33 mouse cellular contexts compared by ENCODE assay signal in the genomic region with DNA sequence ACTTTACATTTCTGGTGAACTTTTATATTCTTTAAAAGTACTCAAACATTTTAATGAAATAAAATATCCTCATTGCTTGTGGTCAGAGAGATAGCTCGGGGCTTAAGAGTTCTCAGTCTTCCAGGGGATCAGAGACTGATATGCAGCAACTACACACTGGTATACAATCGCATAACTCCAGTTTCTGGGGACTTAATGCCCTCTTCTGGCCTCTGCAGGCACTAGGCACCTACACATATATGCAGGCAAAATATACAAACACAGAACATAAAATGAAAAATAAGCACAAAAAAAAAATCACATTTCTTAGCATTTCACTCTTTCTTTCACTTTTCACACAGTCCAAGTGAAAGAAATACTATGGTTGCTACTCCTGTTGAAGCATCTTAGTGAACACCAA.
DNase-seq lines count a peak whose midpoint lies in the region; ATAC-seq and TF ChIP-seq lines count a peak whose summit lies in the region.
"Had no signal": no experiment of that assay in that cellular context is flagged by ENCODE, and none has a peak within 500 bp of the region (broad histone marks: within the 10 kb centered on the region; RNA-seq: fewer than 3 reads in every experiment).

No protein-coding gene starts in this region.

- no peak for DNase-seq in hindbrain, postnatal 0 days (ENCODE audit: low spot score)
- no peak for DNase-seq in hindbrain, embryonic 10.5 days (ENCODE audit: low spot score)
- DNase-seq in liver, embryonic 14.5 days (ENCODE audit: low read depth in 3 of 3, low spot score in 3 of 3) = no peak
- DNase-seq in liver, embryonic 11.5 days (ENCODE audit: low spot score) = no peak
- peak; percentile 41 for DNase-seq in 3T3-L1 (ENCODE audit: low read depth, low spot score)
- peak; percentile 12 for DNase-seq in brain, adult 2 months (ENCODE audit: low read depth, low spot score)
- DNase-seq in left cerebral cortex, adult 11 months (ENCODE audit: low spot score) = no peak
- DNase-seq: adrenal gland, adult 8-10 months; B cell, adult 2 months; cerebellum, adult 8-10 months; cerebellum, postnatal 25 days; forebrain, postnatal 0 days; gastrocnemius, postnatal 10 days; heart, postnatal 10 days; kidney, adult 9 months; kidney, postnatal 36 days; layer of hippocampus, postnatal 36 days; lung, postnatal 14 days; right cerebral cortex, adult 18-20 months; right cerebral cortex, postnatal 4 days; thymus, adult 2 months; thymus, postnatal 36 days had no signal

- no peak overlapping the region for H3K4me2 ChIP-seq in hindbrain, postnatal 0 days (ENCODE audit: low read depth, low read length)
- no peak overlapping the region for H3K4me2 ChIP-seq in liver, embryonic 14.5 days (ENCODE audit: low read depth)
- no peak overlapping the region for H3K4me2 ChIP-seq in liver, embryonic 11.5 days
- H3K4me2 ChIP-seq: embryonic facial prominence, embryonic 15.5 days; forebrain, embryonic 12.5 days; heart, embryonic 12.5 days; hindbrain, embryonic 15.5 days; limb, embryonic 15.5 days; neural tube, embryonic 12.5 days had no signal

- H3K9me3 ChIP-seq in hindbrain, postnatal 0 days (ENCODE audit: low read length) = no peaks in the 10 kb centered on the region
- no peaks in the 10 kb centered on the region for H3K9me3 ChIP-seq in hindbrain, embryonic 10.5 days
- H3K9me3 ChIP-seq in liver, embryonic 14.5 days (ENCODE audit: control insufficient read depth, low read length) = no peaks in the 10 kb centered on the region
- H3K9me3 ChIP-seq in liver, embryonic 11.5 days (ENCODE audit: control insufficient read depth, low read length) = no peaks in the 10 kb centered on the region
- H3K9me3 ChIP-seq: embryonic facial prominence, embryonic 10.5 days; embryonic facial prominence, embryonic 15.5 days; forebrain, embryonic 12.5 days; heart, embryonic 12.5 days; hindbrain, embryonic 15.5 days; limb, embryonic 10.5 days; limb, embryonic 15.5 days; midbrain, embryonic 10.5 days; neural tube, embryonic 12.5 days had no signal

- TF ChIP-seq EP300 in liver, embryonic 14.5 days (IDR thresholded peaks at IDR 0.05; ENCODE audit: low read depth) = no peak

- H3K4me1 ChIP-seq in hindbrain, postnatal 0 days (ENCODE audit: insufficient read depth, low read length) = no peaks in the 10 kb centered on the region
- H3K4me1 ChIP-seq in hindbrain, embryonic 10.5 days (replicated peaks) = no peaks in the 10 kb centered on the region
- H3K4me1 ChIP-seq in liver, embryonic 14.5 days (replicated peaks; ENCODE audit: control insufficient read depth in 2 of 2, insufficient read depth in 2 of 2, low read length in 1 of 2) = no peaks in the 10 kb centered on the region
- no peaks in the 10 kb centered on the region for H3K4me1 ChIP-seq in liver, embryonic 11.5 days (replicated peaks; ENCODE audit: control insufficient read depth, insufficient read depth, low read length)
- H3K4me1 ChIP-seq: forebrain, embryonic 12.5 days; heart, embryonic 12.5 days; midbrain, embryonic 10.5 days; neural tube, embryonic 12.5 days had no signal

- no peak for ATAC-seq in hindbrain, postnatal 0 days
- no peak for ATAC-seq in liver, embryonic 14.5 days (ENCODE audit: insufficient read depth)
- no peak for ATAC-seq in liver, embryonic 11.5 days (replicated peaks; ENCODE audit: low FRiP score)
- ATAC-seq: forebrain, postnatal 0 days; midbrain, embryonic 16.5 days had no signal

- H3K9ac ChIP-seq in hindbrain, postnatal 0 days (replicated peaks; ENCODE audit: low read length) = no peak overlapping the region
- H3K9ac ChIP-seq in liver, embryonic 14.5 days (replicated peaks) = no peak overlapping the region
- no peak overlapping the region for H3K9ac ChIP-seq in liver, embryonic 11.5 days (ENCODE audit: low read depth, low read length)
- H3K9ac ChIP-seq: embryonic facial prominence, embryonic 15.5 days; forebrain, embryonic 12.5 days; forebrain, postnatal 0 days; heart, embryonic 12.5 days; hindbrain, embryonic 15.5 days; limb, embryonic 15.5 days; neural tube, embryonic 12.5 days had no signal

- H3K4me3 ChIP-seq in hindbrain, postnatal 0 days (ENCODE audit: low read length) = no peak overlapping the region
- no peak overlapping the region for H3K4me3 ChIP-seq in hindbrain, embryonic 10.5 days
- no peak overlapping the region for H3K4me3 ChIP-seq in liver, embryonic 14.5 days (ENCODE audit: insufficient read depth in 1 of 2, low read depth in 2 of 2, low read length in 2 of 2)
- H3K4me3 ChIP-seq in liver, embryonic 11.5 days (ENCODE audit: low read depth, low read length) = no peak overlapping the region
- H3K4me3 ChIP-seq: embryonic facial prominence, embryonic 10.5 days; embryonic facial prominence, embryonic 15.5 days; forebrain, embryonic 12.5 days; heart, embryonic 12.5 days; hindbrain, embryonic 15.5 days; limb, embryonic 10.5 days; limb, embryonic 15.5 days; midbrain, embryonic 10.5 days; myocyte; neural tube, embryonic 12.5 days had no signal

- H3K27me3 ChIP-seq in hindbrain, postnatal 0 days (ENCODE audit: insufficient read depth, low read length) = no peaks in the 10 kb centered on the region
- no peaks in the 10 kb centered on the region for H3K27me3 ChIP-seq in hindbrain, embryonic 10.5 days (ENCODE audit: insufficient read depth, poor library complexity, severe bottlenecking)
- H3K27me3 ChIP-seq in liver, embryonic 14.5 days (ENCODE audit: control insufficient read depth, insufficient read depth, low read length) = no peaks in the 10 kb centered on the region
- no peaks in the 10 kb centered on the region for H3K27me3 ChIP-seq in liver, embryonic 11.5 days (replicated peaks; ENCODE audit: control insufficient read depth, insufficient read depth, low read length)
- H3K27me3 ChIP-seq: embryonic facial prominence, embryonic 15.5 days; forebrain, embryonic 12.5 days; hindbrain, embryonic 15.5 days; limb, embryonic 15.5 days; neural tube, embryonic 12.5 days had no signal

- no peak overlapping the region for H3K27ac ChIP-seq in hindbrain, postnatal 0 days
- H3K27ac ChIP-seq in hindbrain, embryonic 10.5 days = no peak overlapping the region
- H3K27ac ChIP-seq in liver, embryonic 14.5 days = no peak overlapping the region
- no peak overlapping the region for H3K27ac ChIP-seq in liver, embryonic 11.5 days (ENCODE audit: low read depth, low read length)
- H3K27ac ChIP-seq: embryonic facial prominence, embryonic 10.5 days; embryonic facial prominence, embryonic 15.5 days; forebrain, embryonic 12.5 days; hindbrain, embryonic 15.5 days; limb, embryonic 10.5 days; limb, embryonic 15.5 days; midbrain, embryonic 10.5 days; neural tube, embryonic 12.5 days had no signal

- WGBS in hindbrain, postnatal 0 days = 77% methylated on average over 2 of the region's 2 CpGs
- 82% methylated on average over 2 of the region's 2 CpGs for WGBS in hindbrain, embryonic 10.5 days
- WGBS in liver, embryonic 14.5 days (ENCODE audit: insufficient replicate concordance) = 44% methylated on average over 2 of the region's 2 CpGs
- 71% methylated on average over 2 of the region's 2 CpGs for WGBS in liver, embryonic 11.5 days

- H3K36me3 ChIP-seq in hindbrain, postnatal 0 days (ENCODE audit: insufficient read depth, low read length) = no peaks in the 10 kb centered on the region
- H3K36me3 ChIP-seq in hindbrain, embryonic 10.5 days = no peaks in the 10 kb centered on the region
- H3K36me3 ChIP-seq in liver, embryonic 14.5 days (replicated peaks; ENCODE audit: control insufficient read depth, insufficient read depth, low read depth) = no peaks in the 10 kb centered on the region
- no peaks in the 10 kb centered on the region for H3K36me3 ChIP-seq in liver, embryonic 11.5 days (ENCODE audit: control insufficient read depth, insufficient read depth, low read length)
- H3K36me3 ChIP-seq: embryonic facial prominence, embryonic 10.5 days; embryonic facial prominence, embryonic 15.5 days; forebrain, embryonic 12.5 days; heart, embryonic 12.5 days; hindbrain, embryonic 15.5 days; limb, embryonic 10.5 days; limb, embryonic 15.5 days; midbrain, embryonic 10.5 days; neural tube, embryonic 12.5 days had no signal

- 0 out of 2 replicates have a peak, but pooled peaks have one; percentile 6 for TF ChIP-seq CTCF in hindbrain, postnatal 0 days (IDR thresholded peaks at IDR 0.05; ENCODE audit: low read depth)
- peak; percentile 4; the same call in 1 of the 2 replicates for TF ChIP-seq CTCF in liver, embryonic 14.5 days (IDR thresholded peaks at IDR 0.05; ENCODE audit: low read depth)

Comparison
In these comparisons a context has a peak if more than half of its experiments do, and no peak if none do; other contexts are left out.
1. DNase-seq: peak in 3T3-L1 (single experiment) and brain, adult 2 months (single experiment); none in hindbrain, postnatal 0 days (single experiment), hindbrain, embryonic 10.5 days (single experiment), liver, embryonic 14.5 days (0 of 3), liver, embryonic 11.5 days (single experiment) and left cerebral cortex, adult 11 months (single experiment).